Mouse (Mus musculus) heart, embryonic 13.5 days (tissue): ENCODE measurements around the gene Kat2b. TPM values are rescaled to one million over a fixed set of nuclear protein-coding genes. Genes with fewer than 3 reads are reported as not detected.
"Not testable (repeated sequence)": the region's sequence is repeated elsewhere in the genome, so short reads cannot be mapped to it uniquely, and the experiment has no call there.

Source experiments
- ATAC-seq: fragments of 200-750 bp; cut with Nextera tagmentation; 2 replicates; pipeline ENCODE4 v1.8.0; 2017; ENCODE audit warnings: moderate TSS enrichment; ENCODE audit not compliant: insufficient number of reproducible peaks, low FRiP score, low TSS enrichment; ENCODE audit errors: extremely low read depth
- H3K27ac ChIP-seq: fragments of 300-500 bp; sonication (generic); replicated peaks from 2 replicates; pipeline ENCODE4 v1.5.1; 2015; ENCODE audit warnings: moderate library complexity, mild to moderate bottlenecking, inconsistent platforms
- H3K27me3 ChIP-seq: fragments of 300-500 bp; sonication (generic); replicated peaks from 2 replicates; pipeline ENCODE4 v1.6.1; 2015; ENCODE audit warnings: mild to moderate bottlenecking, inconsistent platforms
- H3K36me3 ChIP-seq: fragments of 300-500 bp; sonication (generic); 2 replicates; pipeline ENCODE4 v1.6.1; 2015; ENCODE audit warnings: mild to moderate bottlenecking, inconsistent platforms
- H3K4me1 ChIP-seq: fragments of 300-500 bp; sonication (generic); 2 replicates; pipeline ENCODE4 v1.6.1; 2015; ENCODE audit warnings: inconsistent platforms
- H3K4me2 ChIP-seq: fragments of 300-500 bp; sonication (generic); 2 replicates; pipeline ENCODE4 v1.6.1; 2015; ENCODE audit warnings: inconsistent platforms, mild to moderate bottlenecking, moderate library complexity
- H3K4me3 ChIP-seq: fragments of 300-500 bp; sonication (generic); 2 replicates; pipeline ENCODE4 v1.5.1; 2015; ENCODE audit warnings: moderate library complexity, mild to moderate bottlenecking, inconsistent platforms
- H3K9ac ChIP-seq: fragments of 300-500 bp; sonication (generic); 2 replicates; pipeline ENCODE4 v1.6.1; 2015; ENCODE audit warnings: inconsistent platforms, mild to moderate bottlenecking, moderate library complexity
- H3K9me3 ChIP-seq: fragments of 300-500 bp; sonication (generic); 2 replicates; pipeline ENCODE4 v1.6.1; 2016; ENCODE audit warnings: inconsistent platforms
- WGBS: fragments of 180-500 bp; shearing (Covaris S2); methylation state at CpG from one replicate; pipeline ENCODE4 v1.1.7; 2015; ENCODE audit warnings: mixed read lengths; 5-methylcytosine and 5-hydroxymethylcytosine counted together
- polyA plus RNA-seq: library from polyadenylated mRNA; unstranded; fragments of >200 nt; fragmentation: Nextera tagmentation; extraction: Ambion mirVana; gene quantifications from 2 replicates; pipeline ENCODE4 v1.2.1, GENCODE M21; 2015

The Kat2b gene
- polyA plus RNA-seq, 1 experiment from 2014 or later: 8.1 TPM

- peaks cover 53% of the 10 kb centered on the region for H3K4me1 ChIP-seq
- peak overlapping the region; percentile 5 for H3K4me3 ChIP-seq
- H3K4me2 ChIP-seq: peak overlapping the region; percentile 48
- H3K9ac ChIP-seq: peak overlapping the region; percentile 66
- no peaks in the 10 kb centered on the region for H3K9me3 ChIP-seq
- no peaks in the 10 kb centered on the region for H3K27me3 ChIP-seq
- WGBS: 14% methylated on average over 14 of the region's 14 CpGs
- peak overlapping the region; percentile 90 for H3K27ac ChIP-seq
- H3K36me3 ChIP-seq: peaks cover 4% of the 10 kb centered on the region; the same call in 1 of the 2 replicates
- ATAC-seq: peak; percentile 71; the same call in 1 of the 2 replicates
Measured at GRCm38 (mm10) chr17:53587074-53587851, 20.6 kb downstream of the Kat2b start.

- Histone ChIP-seq H3K4me2 (peak overlapping the region; percentile 48), H3K9me3 (no peaks in the 10 kb centered on the region), H3K27ac (peak overlapping the region; percentile 90), H3K4me3 (no peak overlapping the region), H3K9ac (peak overlapping the region; percentile 66), H3K27me3 (no peaks in the 10 kb centered on the region), H3K4me1 (peaks cover 48% of the 10 kb centered on the region), H3K36me3 (no peaks in the 10 kb centered on the region)
- ATAC-seq: no peak
- WGBS: 74% methylated on average over 9 of the region's 9 CpGs
Measured at GRCm38 (mm10) chr17:53588097-53588855, 21.6 kb downstream of the Kat2b start.

- Histone ChIP-seq H3K36me3 (no peaks in the 10 kb centered on the region), H3K4me2 (no peak overlapping the region)
Measured at GRCm38 (mm10) chr17:53590110-53590509, 23.4 kb downstream of the Kat2b start.

GRCm38 (mm10) chr17:53591910-53592309, 25.2 kb downstream of the Kat2b start:
- no peaks in the 10 kb centered on the region for H3K27me3 ChIP-seq
- no peaks in the 10 kb centered on the region for H3K36me3 ChIP-seq
- 83% methylated on average over 5 of the region's 5 CpGs for WGBS
- ATAC-seq: no peak
- H3K4me3 ChIP-seq: no peak overlapping the region
- no peak overlapping the region for H3K9ac ChIP-seq
- H3K4me2 ChIP-seq: no peak overlapping the region
- no peaks in the 10 kb centered on the region for H3K9me3 ChIP-seq
- H3K4me1 ChIP-seq: peaks cover 52% of the 10 kb centered on the region
- H3K27ac ChIP-seq: no peak overlapping the region

More at GRCm38 (mm10) chr17:53590110-53590509, 23.4 kb downstream of the Kat2b start:
- no peaks in the 10 kb centered on the region for H3K27me3 ChIP-seq
- ATAC-seq: no peak
- H3K4me1 ChIP-seq: peaks cover 47% of the 10 kb centered on the region
- H3K27ac ChIP-seq: no peak overlapping the region
- 82% methylated on average over 6 of the region's 6 CpGs for whole genome bisulfite sequencing
- no peak overlapping the region for H3K4me3 ChIP-seq
- H3K9ac ChIP-seq: no peak overlapping the region
- no peaks in the 10 kb centered on the region for H3K9me3 ChIP-seq

- no peaks in the 10 kb centered on the region for H3K36me3 ChIP-seq
- no peaks in the 10 kb centered on the region for H3K27me3 ChIP-seq
- H3K4me2 ChIP-seq: no peak overlapping the region
- 79% methylated on average over 4 of the region's 4 CpGs for WGBS
- no peaks in the 10 kb centered on the region for H3K9me3 ChIP-seq
- H3K4me3 ChIP-seq: no peak overlapping the region
- no peak overlapping the region for H3K9ac ChIP-seq
- peaks cover 41% of the 10 kb centered on the region for H3K4me1 ChIP-seq
- H3K27ac ChIP-seq: no peak overlapping the region
- no peak for ATAC-seq
Measured at GRCm38 (mm10) chr17:53594590-53594989, 27.9 kb downstream of the Kat2b start.

GRCm38 (mm10) chr17:53595527-53595926, 28.9 kb downstream of the Kat2b start:
- H3K4me2 ChIP-seq: no peak overlapping the region
- 0 out of 2 replicates have a peak overlapping the region, but pooled peaks have one; percentile 3 for H3K9ac ChIP-seq
- WGBS: 72% methylated on average over 8 of the region's 8 CpGs
- H3K27me3 ChIP-seq: no peaks in the 10 kb centered on the region
- H3K36me3 ChIP-seq: no peaks in the 10 kb centered on the region
- ATAC-seq: no peak
- no peak overlapping the region for H3K4me3 ChIP-seq
- peaks cover 41% of the 10 kb centered on the region for H3K4me1 ChIP-seq
- no peaks in the 10 kb centered on the region for H3K9me3 ChIP-seq
- peak overlapping the region; percentile 77 for H3K27ac ChIP-seq

GRCm38 (mm10) chr17:53596314-53596882, 29.7 kb downstream of the Kat2b start:
- Histone ChIP-seq H3K36me3 (no peaks in the 10 kb centered on the region), H3K4me3 (no peak overlapping the region), H3K27me3 (no peaks in the 10 kb centered on the region), H3K9me3 (no peaks in the 10 kb centered on the region), H3K4me2 (no peak overlapping the region), H3K4me1 (peaks cover 41% of the 10 kb centered on the region), H3K27ac (peak overlapping the region; percentile 77), H3K9ac (no peak overlapping the region)
- no peak for ATAC-seq
- WGBS: 18% methylated on average over 3 of the region's 3 CpGs

- Histone ChIP-seq H3K9ac (no peak overlapping the region), H3K4me2 (no peak overlapping the region), H3K36me3 (no peaks in the 10 kb centered on the region), H3K27ac (peak overlapping the region; percentile 77), H3K4me1 (peaks cover 41% of the 10 kb centered on the region), H3K9me3 (no peaks in the 10 kb centered on the region), H3K4me3 (no peak overlapping the region), H3K27me3 (no peaks in the 10 kb centered on the region)
- 58% methylated on average over 11 of the region's 11 CpGs for WGBS
- no peak for ATAC-seq
Measured at GRCm38 (mm10) chr17:53596941-53597790, 30.5 kb downstream of the Kat2b start.

- Histone ChIP-seq H3K9me3 (no peaks in the 10 kb centered on the region), H3K4me3 (no peak overlapping the region), H3K36me3 (no peaks in the 10 kb centered on the region), H3K4me2 (no peak overlapping the region), H3K27me3 (no peaks in the 10 kb centered on the region), H3K9ac (no peak overlapping the region), H3K4me1 (peaks cover 35% of the 10 kb centered on the region), H3K27ac (no peak overlapping the region)
- ATAC-seq: no peak
- WGBS: 89% methylated on average over 4 of the region's 4 CpGs
Measured at GRCm38 (mm10) chr17:53598571-53598970, 31.9 kb downstream of the Kat2b start.

GRCm38 (mm10) chr17:53603236-53603635, 36.6 kb downstream of the Kat2b start:
- H3K9me3 ChIP-seq, H3K36me3 ChIP-seq, H3K4me3 ChIP-seq, H3K27ac ChIP-seq, H3K27me3 ChIP-seq, ATAC-seq, H3K4me1 ChIP-seq, H3K9ac ChIP-seq, H3K4me2 ChIP-seq: not testable (repeated sequence)
- WGBS: no CpG with 5 or more reads among the region's 7 CpGs

GRCm38 (mm10) chr17:53606082-53606481, 39.4 kb downstream of the Kat2b start:
- H3K9ac ChIP-seq, H3K4me2 ChIP-seq, H3K9me3 ChIP-seq, H3K27ac ChIP-seq, ATAC-seq, H3K27me3 ChIP-seq, H3K4me3 ChIP-seq, H3K4me1 ChIP-seq, H3K36me3 ChIP-seq: not testable (repeated sequence)
- no CpG with 5 or more reads among the region's 7 CpGs for WGBS
